Mouse (Mus musculus) left cerebral cortex, adult 11 months (tissue): ENCODE results near the gene Plce1.

Experiments
- DNase-seq: peaks from one replicate; pipeline ENCODE4 v3.0.0; 2022; ENCODE audit warnings: low spot score

Plce1 gene

GRCm38 (mm10) chr19:38589941-38590340 is 109.0 kb downstream of the Plce1 start:
- DNase-seq: no peak

DNA sequence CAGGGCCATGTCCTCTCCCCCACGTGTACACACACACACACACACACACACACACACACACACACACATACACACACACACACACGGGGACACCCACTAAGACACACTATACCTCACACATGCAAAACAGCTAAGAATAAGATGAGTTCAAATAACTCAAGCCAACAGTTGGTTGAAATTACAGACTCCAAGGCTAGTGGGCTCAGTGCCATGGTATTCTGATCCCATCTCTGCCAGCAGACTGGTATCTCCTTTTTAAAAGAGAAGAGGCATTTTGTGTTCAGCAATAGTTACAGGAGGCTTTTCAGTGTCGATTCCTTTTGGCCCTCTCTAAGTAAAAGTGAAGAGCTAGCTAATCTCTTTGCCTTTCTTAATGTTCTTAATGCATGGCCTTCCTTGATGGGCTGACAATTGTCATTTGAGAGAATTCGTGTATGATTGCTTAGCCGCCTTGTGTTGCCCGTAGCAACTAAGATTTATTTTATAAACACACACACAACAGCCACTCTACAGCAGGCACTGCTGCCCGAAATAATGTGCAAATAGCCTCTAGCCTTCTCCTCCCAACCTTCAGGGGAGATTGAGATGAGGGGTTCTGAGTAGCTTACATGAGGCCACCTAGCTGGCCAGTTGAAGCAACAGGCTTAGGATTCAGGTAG is 111.8 kb downstream of the Plce1 start:
- no peak for DNase-seq

DNA sequence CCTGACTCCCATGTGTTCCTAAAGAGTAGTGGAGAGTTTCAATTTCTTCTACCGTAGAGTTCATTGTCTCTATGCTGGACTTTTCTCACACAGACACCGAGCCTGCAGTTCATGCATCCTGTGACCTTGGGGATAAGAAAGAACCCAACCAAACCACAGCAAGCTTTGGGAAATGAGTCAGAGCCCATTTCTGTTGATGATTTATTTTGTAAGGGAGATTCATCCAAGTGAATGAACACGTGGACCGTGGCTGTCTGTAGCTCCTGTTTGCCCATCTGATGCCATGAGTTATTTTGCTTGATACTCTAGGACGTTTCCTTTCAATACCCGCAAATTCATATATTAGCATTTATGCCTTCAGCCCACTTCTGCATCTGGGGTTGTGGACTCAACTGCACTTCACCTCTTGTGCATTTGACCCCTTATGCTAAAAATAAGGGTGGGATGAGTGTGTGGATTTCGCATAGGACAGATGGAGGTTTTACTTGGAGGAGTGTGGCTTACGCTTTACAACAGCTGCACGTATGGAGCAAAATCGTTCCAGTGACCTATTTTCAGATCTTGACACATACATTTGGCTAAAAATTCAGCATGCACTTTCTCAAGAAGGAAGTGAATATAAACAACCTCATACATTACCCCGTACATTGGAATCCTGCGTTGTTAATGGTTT is 112.5 kb downstream of the Plce1 start:
- no peak for DNase-seq

DNA sequence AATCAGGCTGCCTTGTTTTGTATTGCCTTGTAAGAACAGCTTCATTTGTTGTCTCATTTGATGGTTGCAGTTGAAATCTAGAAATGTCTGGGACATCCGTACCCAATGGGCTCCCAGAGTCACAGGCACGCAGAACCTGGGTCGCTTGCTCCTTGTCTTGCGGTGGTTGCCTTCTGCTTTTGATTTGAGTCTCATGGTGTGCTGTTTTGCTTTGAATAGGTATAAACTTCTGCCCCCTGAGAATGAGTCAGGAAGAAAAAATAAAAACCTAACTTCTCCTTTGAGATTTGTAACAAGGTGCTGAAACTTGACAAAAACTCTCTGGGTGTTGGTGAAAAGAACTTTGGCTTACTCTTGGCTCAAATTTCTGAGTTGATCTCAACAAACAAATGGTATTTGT is 115.2 kb downstream of the Plce1 start:
- no peak for DNase-seq

DNA sequence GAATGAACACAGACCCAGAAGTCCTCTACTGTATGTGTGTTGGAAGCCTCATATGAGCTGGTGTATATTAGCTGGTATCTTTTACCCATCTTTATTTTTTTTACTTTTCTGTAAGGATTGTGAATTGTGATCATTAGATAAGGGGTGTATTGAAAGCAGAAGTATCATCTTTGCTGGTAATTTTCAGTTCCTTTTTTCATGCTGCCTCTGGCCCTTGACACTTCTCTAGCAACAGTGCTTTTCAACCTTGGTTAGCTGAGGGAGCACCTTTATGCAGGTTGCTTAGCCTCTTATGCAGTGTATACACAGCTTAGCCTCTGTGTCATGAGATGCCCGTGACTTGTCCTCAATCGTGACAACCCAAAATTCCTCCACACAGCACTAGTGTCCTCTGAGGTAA is 116.5 kb downstream of the Plce1 start:
- DNase-seq: no peak

DNA sequence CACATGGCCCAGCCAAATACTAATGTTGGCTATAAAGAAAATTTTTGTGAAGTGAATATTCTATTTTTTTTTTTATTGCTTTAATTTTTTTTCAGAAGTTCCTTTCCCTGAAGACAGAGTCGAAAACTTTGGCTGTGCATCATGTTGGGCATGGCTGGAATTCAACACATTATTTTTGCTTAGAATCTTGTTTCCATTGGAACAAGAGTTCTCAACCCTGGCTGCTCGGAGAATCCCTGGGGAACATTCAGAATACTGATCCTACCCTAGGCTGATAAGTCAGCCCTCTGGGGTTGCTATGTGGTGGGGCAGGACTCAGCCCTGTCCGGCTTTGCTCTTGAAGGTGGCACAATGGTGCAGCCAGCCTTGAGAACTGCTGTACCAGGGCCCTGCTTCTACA is 118.1 kb downstream of the Plce1 start:
- DNase-seq: no peak

GRCm38 (mm10) chr19:38601127-38601526 is 120.2 kb downstream of the Plce1 start:
- no peak for DNase-seq

- DNase-seq: no peak
Measured at GRCm38 (mm10) chr19:38602811-38603210, 121.9 kb downstream of the Plce1 start.

DNA sequence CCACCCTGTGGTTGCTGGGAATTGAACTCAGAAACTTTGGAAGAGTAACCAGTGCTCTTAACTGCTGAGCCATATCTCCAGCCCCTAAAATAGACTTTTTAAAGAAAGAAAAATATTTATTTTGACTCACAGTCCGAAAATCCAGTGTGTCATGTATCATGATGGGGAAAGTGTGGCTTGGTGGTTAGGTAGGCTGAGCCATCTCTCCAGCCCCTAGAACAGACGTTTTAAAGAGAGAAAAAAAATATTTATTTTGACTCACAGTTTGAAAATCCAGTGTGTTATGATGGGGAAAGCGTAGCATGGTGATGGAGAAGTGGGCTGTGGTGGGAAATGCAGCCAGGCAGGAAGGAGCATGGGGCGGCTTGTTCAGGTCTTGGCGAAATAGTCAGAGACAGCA is 126.3 kb downstream of the Plce1 start:
- DNase-seq: no peak

DNA sequence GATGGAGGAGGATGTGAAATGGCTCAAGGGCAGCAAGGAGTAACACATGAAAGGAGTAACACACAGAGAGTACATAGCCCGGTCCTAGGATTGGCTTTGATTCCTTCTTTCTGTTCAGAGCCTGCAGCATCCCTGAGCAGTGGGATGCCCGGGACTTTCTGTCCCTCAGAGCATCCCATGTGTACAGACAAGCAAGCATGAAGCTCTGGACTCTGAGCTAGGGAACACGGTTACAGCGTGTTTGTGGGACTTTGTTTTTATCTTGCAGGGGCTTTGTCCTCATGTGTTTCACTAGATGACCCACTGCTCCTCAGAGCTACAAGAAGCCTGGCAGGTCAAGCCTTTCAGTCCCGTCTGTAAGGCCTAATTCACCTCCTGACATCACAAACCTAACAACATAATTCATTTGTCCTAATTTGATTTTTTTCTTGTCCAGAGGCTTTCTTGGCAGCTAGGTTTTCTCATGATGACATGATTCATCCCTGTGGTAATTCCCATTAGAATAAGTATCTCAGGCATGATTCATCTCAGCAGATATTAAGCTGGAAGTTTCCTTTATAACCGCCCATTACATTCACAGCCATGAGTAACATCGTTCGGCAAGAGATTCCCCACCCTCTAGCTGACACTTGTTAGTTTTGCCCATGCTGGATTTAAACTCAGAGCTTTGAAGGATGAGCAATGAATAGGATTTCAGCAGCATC is 128.2 kb downstream of the Plce1 start:
- no peak for DNase-seq

DNA sequence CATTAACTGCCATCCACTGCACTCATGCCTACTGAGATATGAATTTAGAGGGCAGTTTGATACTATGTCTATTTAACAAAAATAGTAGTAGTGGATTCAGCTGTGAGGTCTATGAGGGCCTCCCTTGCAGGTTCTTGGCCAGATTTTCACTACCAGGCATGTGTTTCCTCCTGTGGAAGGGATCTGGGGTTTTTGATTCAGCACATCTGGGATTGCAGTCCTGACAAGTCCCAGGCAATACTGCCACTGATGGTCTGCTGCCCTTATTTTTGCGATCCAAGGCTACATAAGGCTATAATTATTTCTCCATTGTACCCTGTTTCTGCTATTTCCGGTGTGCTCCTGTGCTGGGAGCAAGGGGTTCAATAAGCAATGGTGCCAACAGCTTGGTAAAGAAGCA is 129.4 kb downstream of the Plce1 start:
- no peak for DNase-seq

- no peak for DNase-seq
Measured at GRCm38 (mm10) chr19:38610809-38611208, 129.9 kb downstream of the Plce1 start.

DNA sequence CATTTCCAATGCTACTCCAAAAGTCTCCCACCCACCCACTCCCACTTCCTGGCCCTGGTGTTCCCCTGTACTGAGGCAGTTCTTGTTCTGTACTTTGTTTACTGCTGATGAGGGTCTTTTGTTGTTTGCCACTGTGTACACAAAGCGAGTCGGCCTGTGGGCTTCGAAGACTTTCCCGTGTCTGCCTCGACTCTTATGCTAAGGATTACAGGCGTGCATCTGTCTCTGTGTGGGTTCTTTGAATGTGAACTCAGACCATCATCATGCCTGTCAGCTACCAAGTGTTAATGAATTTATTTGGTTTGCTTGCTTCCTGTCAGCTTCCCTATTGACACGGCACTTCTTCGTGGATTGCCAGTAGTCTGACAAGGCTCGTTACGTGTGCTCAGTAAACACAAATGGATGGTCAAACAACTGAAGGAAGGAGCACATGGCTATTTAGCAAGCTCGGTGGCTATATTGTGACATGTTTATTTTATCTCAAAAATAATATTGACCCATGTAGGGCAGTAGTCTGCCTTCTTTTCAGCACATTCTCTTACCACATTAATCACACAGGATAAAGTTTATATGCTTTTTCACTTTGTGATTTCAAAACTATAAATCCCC is 133.3 kb downstream of the Plce1 start:
- no peak for DNase-seq

DNA sequence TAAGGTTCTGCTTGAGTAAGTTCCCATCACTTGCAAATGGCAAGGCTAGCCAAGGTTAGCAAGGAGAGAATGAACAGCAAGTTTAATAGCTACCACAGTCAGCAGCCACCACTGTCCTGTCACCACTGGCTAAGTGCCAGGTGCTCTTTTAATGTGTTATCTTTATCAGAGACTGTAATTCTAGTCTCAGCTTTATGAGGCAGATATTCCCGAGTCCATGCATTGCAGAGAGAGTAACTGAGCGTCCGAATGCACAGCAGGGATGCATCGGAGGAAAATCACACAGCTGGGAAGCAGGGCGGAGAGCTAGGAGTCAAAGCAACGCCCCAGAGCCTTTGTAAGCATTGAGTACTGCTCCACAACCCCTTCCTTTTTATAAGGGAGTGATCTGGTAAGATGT is 134.4 kb downstream of the Plce1 start:
- DNase-seq: no peak

DNA sequence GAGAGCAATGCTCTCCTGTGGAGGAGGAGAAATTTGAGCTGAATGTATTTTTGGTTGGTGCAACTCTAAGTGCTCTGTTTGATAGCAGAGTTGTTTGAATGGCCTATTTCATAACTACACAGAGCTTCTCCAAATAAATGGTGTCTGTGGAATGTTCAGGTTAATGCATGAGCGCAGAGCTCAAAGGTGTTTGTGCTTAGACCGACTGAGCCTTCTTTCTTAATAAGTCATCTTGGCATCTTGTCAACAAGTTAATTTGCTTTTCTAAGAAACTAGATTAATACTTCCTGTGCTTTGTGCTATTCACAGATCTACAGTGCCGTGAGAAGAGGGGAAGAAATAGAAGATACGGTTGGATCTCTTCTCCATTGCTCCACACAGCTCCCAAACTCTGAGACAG is 139.2 kb downstream of the Plce1 start:
- DNase-seq: no peak

DNA sequence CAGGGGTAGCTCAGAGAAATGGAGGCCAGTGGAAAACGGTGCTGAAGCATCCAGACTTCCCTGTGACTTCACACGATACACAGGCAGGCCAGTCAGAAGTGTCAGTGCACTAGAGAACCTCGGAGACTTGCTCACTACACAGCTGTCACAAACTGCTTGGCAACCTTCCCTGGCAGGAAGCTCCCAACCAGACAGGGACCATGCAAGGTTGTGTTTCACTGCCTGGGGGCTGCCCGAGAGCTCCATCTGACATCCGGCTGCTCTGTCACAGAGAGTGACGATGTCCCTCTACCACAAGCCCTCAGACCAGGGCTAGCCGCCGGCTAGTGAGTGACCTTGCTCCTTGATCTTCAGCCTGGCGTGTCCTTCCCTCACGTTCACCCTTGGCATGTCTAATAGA is 140.6 kb downstream of the Plce1 start:
- DNase-seq: no peak

DNA sequence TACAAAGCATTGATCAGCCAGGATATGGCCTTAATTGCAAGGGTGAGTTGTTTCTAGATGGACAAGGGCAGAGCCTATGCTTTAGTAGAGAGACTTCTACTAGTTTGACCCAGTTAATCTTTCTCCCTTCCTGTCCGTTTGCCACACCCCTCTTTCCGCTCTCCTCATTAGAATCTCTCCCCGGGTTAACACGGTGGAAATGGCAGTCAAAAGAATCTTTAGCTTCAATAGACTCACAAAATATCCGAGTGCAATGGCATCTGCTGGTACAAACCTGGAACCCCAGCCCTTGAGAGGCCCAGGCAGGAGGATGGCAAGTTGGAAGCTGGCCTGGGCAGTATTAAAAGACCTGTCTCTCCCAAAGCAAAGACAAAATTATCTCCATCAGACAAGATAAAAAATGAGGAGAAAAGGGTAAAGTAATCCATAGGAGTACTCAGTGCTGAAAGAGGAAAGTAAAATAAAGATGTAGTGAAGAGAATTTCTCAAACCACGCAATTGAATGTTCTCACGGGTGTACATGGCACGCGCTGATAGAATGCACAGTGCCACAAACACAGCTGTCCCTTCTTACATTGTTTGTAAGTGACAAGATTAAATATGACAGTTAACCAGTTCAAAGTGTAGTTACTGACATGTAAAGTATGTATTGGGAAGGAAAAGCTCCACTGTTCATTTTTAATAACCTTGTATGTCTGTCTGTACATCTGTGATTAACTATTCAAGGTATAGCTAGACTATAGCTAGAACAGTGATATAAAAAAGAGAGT is 145.5 kb downstream of the Plce1 start:
- no peak for DNase-seq

DNA sequence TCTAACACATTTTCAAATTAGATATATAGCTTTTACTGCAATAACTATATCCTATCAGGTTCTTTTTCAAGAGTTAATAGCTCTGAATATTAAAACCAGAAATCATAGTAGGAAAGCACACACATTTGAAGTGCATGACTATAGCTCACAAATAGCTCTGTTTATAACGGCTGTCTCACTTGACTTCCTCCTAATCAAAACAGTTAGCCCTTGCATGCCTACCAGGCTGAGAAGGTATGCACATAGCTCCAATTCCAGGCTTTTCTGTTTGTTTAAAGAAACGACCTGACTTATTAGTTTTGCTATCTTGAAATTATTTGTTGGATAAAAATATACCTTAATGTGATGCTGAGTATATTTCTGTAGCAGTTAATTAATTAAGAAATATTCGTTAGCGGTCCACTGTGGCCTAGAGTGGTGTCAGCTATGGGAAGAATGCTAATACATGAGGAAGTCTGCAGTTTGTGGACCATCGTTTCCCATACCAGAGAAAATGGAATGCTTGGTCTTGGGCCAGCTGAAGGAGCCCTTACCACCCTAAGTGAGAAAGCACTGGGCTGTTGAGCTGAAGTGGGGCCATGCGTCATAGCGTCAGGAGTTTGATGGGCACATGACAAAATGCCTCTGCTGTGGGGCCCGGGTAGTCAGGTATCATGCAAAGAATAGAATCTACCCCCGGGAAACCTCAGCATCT is 146.3 kb downstream of the Plce1 start:
- DNase-seq: no peak

DNA sequence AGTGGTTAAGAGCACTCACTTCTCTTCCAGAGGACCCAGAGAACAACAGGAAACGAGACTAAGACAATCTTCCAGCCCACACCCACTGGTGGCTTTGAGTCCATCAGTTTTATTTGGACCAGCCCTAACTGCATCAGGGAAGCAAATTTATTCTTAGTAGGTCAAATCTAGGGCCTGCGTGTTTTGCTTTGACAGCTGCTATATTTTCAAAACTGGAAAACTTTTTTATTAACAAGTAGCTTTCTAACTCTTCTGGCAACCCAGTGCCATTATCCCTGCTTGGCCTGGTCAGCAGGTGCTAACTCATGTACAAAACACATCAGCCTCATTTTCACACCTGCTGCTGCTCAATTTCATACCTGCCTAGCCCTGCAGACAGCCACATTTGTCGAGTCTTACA is 151.3 kb downstream of the Plce1 start:
- no peak for DNase-seq

- no peak for DNase-seq
Measured at GRCm38 (mm10) chr19:38633306-38633705, 152.4 kb downstream of the Plce1 start.

DNA sequence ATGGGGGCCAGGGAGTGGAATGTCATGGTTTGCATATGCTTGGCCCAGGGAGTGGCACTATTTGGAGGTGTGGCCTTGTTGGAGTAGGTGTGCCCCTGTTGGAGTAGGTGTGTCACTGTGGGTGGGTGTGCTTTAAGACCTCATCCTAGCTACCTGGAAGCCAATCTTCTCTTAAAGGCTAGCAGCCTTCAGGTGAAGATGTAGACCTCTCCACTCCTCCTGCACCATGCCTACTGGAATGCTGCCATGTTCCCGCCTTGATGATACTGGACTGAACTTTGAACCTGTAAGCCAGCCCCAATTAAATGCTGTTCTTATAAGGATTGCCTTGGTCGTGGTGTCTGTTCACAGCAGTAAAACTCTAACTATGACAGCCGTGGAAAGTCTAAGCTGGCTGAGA is 158.1 kb downstream of the Plce1 start:
- DNase-seq: no peak

DNA sequence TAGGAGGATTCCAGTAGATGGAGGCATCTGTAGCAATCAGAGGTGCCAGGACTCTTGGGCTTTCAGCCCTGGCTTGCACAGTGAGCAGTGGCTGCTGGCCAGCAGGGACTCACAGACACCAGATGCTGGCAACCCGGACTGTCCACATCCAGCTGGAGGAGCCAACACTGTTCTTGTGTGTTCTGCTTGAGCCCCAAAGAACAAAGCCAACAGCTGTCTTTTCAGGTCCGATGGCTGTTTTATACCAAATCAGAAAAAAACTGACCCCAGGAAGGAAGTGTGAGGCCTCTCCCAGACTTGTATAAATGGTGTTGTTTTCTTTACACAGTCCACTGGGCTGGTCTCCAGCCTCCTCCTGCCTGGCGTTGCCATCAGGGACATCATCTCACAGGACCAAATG is 158.9 kb downstream of the Plce1 start:
- no peak for DNase-seq
